In genomic region chr6:22135038-22135631, GRCm38 (mm10) we compare ENCODE assay signal across 18 mouse cellular contexts.
DNase-seq lines count a peak whose midpoint lies in the region; ATAC-seq and TF ChIP-seq lines count a peak whose summit lies in the region.
"Had no signal": no experiment of that assay in that cellular context is flagged by ENCODE, and none has a peak within 500 bp of the region (broad histone marks: within the 10 kb centered on the region; RNA-seq: fewer than 3 reads in every experiment).

No protein-coding gene starts in this region.

- H3K27me3 ChIP-seq in lung, embryonic 14.5 days (ENCODE audit: insufficient read depth, low read length): no peaks in the 10 kb centered on the region
- no peaks in the 10 kb centered on the region for H3K27me3 ChIP-seq in limb, embryonic 14.5 days (ENCODE audit: control insufficient read depth, insufficient read depth, low read length)
- H3K27me3 ChIP-seq: hindbrain, embryonic 12.5 days; liver, embryonic 15.5 days had no signal

- TF ChIP-seq POLR2A in limb, embryonic 14.5 days (IDR thresholded peaks at IDR 0.05; ENCODE audit: borderline replicate concordance, extremely low read depth, insufficient read depth, insufficient read length): no peak

- H3K36me3 ChIP-seq in lung, embryonic 14.5 days (ENCODE audit: insufficient read depth): 0 out of 2 replicates have a peak, but pooled peaks cover 3% of the 10 kb centered on the region
- H3K36me3 ChIP-seq in limb, embryonic 14.5 days (ENCODE audit: control insufficient read depth, insufficient read depth, low read length): peaks cover 10% of the 10 kb centered on the region; the same call in 1 of the 2 replicates
- H3K36me3 ChIP-seq: hindbrain, embryonic 12.5 days; liver, embryonic 15.5 days had no signal

- no peaks in the 10 kb centered on the region for H3K4me1 ChIP-seq in lung, embryonic 14.5 days (ENCODE audit: insufficient read depth)
- H3K4me1 ChIP-seq in limb, embryonic 14.5 days (ENCODE audit: control insufficient read depth, insufficient read depth, low read length): peaks cover 6% of the 10 kb centered on the region; the same call in 1 of the 2 replicates
- H3K4me1 ChIP-seq: hindbrain, embryonic 12.5 days; liver, embryonic 15.5 days had no signal

- DNase-seq in lung, embryonic 14.5 days: peak; percentile 56
- DNase-seq in lung, postnatal 36 days: no peak
- DNase-seq in 416B (ENCODE audit: low read depth) (peak; percentile 51), MEL-GATA-1-ER (ENCODE audit: extremely low read depth, low read depth) (peak; percentile 37)
- peak; percentile 25 for DNase-seq in limb, embryonic 14.5 days (ENCODE audit: low spot score)
- DNase-seq in frontal cortex, adult 2 months (ENCODE audit: extremely low spot score in 1 of 2, low spot score in 1 of 2): no peak
- no peak for DNase-seq in cerebellum, adult 11 months
- DNase-seq: adrenal gland, postnatal 25 days; cerebellum, adult 11-12 months; cerebellum, postnatal 25 days; gastrocnemius, postnatal 36 days; kidney, adult 2 months; kidney, postnatal 10 days; right cerebral cortex, postnatal 4 days had no signal

- H3K4me3 ChIP-seq in lung, embryonic 14.5 days (ENCODE audit: low read depth, low read length): no peak overlapping the region
- no peak overlapping the region for H3K4me3 ChIP-seq in limb, embryonic 14.5 days (replicated peaks; ENCODE audit: low read length)
- H3K4me3 ChIP-seq: hindbrain, embryonic 12.5 days; liver, embryonic 15.5 days had no signal

- ATAC-seq in lung, embryonic 14.5 days (ENCODE audit: insufficient read depth): peak; percentile 76
- ATAC-seq in limb, embryonic 14.5 days (ENCODE audit: low FRiP score, low read depth): no peak
- ATAC-seq: forebrain, embryonic 16.5 days; inflammation-experienced regulatory T-cells, adult 6 months had no signal

- 32% methylated on average over 10 of the region's 10 CpGs for WGBS in lung, embryonic 14.5 days
- WGBS in limb, embryonic 14.5 days: 49% methylated on average over 10 of the region's 10 CpGs

- no peak overlapping the region for H3K4me2 ChIP-seq in lung, embryonic 14.5 days
- no peak overlapping the region for H3K4me2 ChIP-seq in limb, embryonic 14.5 days (replicated peaks; ENCODE audit: low read depth, low read length, severe bottlenecking)
- H3K4me2 ChIP-seq: hindbrain, embryonic 12.5 days; liver, embryonic 15.5 days had no signal

- H3K9me3 ChIP-seq in lung, embryonic 14.5 days (ENCODE audit: low read depth, low read length): no peaks in the 10 kb centered on the region
- no peaks in the 10 kb centered on the region for H3K9me3 ChIP-seq in limb, embryonic 14.5 days (ENCODE audit: control insufficient read depth, low read length)
- H3K9me3 ChIP-seq: hindbrain, embryonic 12.5 days; liver, embryonic 15.5 days had no signal

- no peak overlapping the region for H3K9ac ChIP-seq in lung, embryonic 14.5 days
- H3K9ac ChIP-seq in limb, embryonic 14.5 days (ENCODE audit: low read depth, low read length, severe bottlenecking): no peak overlapping the region
- H3K9ac ChIP-seq: hindbrain, embryonic 12.5 days; liver, embryonic 15.5 days had no signal

- H3K27ac ChIP-seq in lung, embryonic 14.5 days (ENCODE audit: low read depth): peak overlapping the region; percentile 28; the same call in 1 of the 2 replicates
- H3K27ac ChIP-seq in limb, embryonic 14.5 days (replicated peaks; ENCODE audit: low read depth, low read length): no peak overlapping the region
- H3K27ac ChIP-seq: hindbrain, embryonic 12.5 days; liver, embryonic 15.5 days had no signal

- TF ChIP-seq CTCF in lung, embryonic 14.5 days (IDR thresholded peaks at IDR 0.05; ENCODE audit: low read depth): no peak

Comparison
In these comparisons a context has a peak if more than half of its experiments do, and no peak if none do; other contexts are left out.
1. DNase-seq: peak in lung, embryonic 14.5 days (single experiment), 416B (single experiment), MEL-GATA-1-ER (single experiment) and limb, embryonic 14.5 days (single experiment); none in lung, postnatal 36 days (single experiment), frontal cortex, adult 2 months (0 of 2) and cerebellum, adult 11 months (single experiment).